Mouse (Mus musculus): ENCODE measurements around the gene Cd47. TPM values are rescaled to one million over a fixed set of nuclear protein-coding genes. Genes with fewer than 3 reads are reported as not detected.

Cd47 gene
- polyA plus RNA-seq, 1 experiment from 2014 or later = 94.9 TPM

GRCm38 (mm10) chr16:49940473-49940872, 140.1 kb downstream of the Cd47 start:
- Histone ChIP-seq H3K4me3 (replicated peaks; ENCODE audit: low read length) (no peak overlapping the region), H3K36me3 (ENCODE audit: control insufficient read depth, insufficient read depth, low read length) (no peaks in the 10 kb centered on the region), H3K9me3 (replicated peaks; ENCODE audit: control insufficient read depth, low read length) (no peaks in the 10 kb centered on the region), H3K4me1 (ENCODE audit: control insufficient read depth, insufficient read depth, low read length) (no peaks in the 10 kb centered on the region), H3K4me2 (ENCODE audit: low read depth, low read length) (no peak overlapping the region), H3K9ac (ENCODE audit: low read length) (no peak overlapping the region), H3K27me3 (ENCODE audit: control insufficient read depth, insufficient read depth, low read length) (no peaks in the 10 kb centered on the region), H3K27ac (ENCODE audit: low read length) (no peak overlapping the region)
- no peak for ATAC-seq (ENCODE audit: insufficient read depth, low FRiP score)

- Histone ChIP-seq H3K4me1 (ENCODE audit: control insufficient read depth, insufficient read depth, low read length) (no peaks in the 10 kb centered on the region), H3K9me3 (replicated peaks; ENCODE audit: control insufficient read depth, low read length) (no peaks in the 10 kb centered on the region), H3K27ac (ENCODE audit: low read length) (no peak overlapping the region), H3K36me3 (ENCODE audit: control insufficient read depth, insufficient read depth, low read length) (no peaks in the 10 kb centered on the region), H3K9ac (ENCODE audit: low read length) (no peak overlapping the region), H3K27me3 (ENCODE audit: control insufficient read depth, insufficient read depth, low read length) (no peaks in the 10 kb centered on the region), H3K4me3 (replicated peaks; ENCODE audit: low read length) (no peak overlapping the region), H3K4me2 (ENCODE audit: low read depth, low read length) (no peak overlapping the region)
- no peak for ATAC-seq (ENCODE audit: insufficient read depth, low FRiP score)
- 94% methylated on average over 1 of the region's 1 CpGs for WGBS
Measured at GRCm38 (mm10) chr16:49941031-49941430, 140.7 kb downstream of the Cd47 start.

GRCm38 (mm10) chr16:49943726-49944125, 143.4 kb downstream of the Cd47 start:
- ATAC-seq (ENCODE audit: insufficient read depth, low FRiP score) = no peak
- Histone ChIP-seq H3K9me3 (replicated peaks; ENCODE audit: control insufficient read depth, low read length) (no peaks in the 10 kb centered on the region), H3K27ac (ENCODE audit: low read length) (no peak overlapping the region), H3K36me3 (ENCODE audit: control insufficient read depth, insufficient read depth, low read length) (no peaks in the 10 kb centered on the region), H3K4me2 (ENCODE audit: low read depth, low read length) (no peak overlapping the region), H3K27me3 (ENCODE audit: control insufficient read depth, insufficient read depth, low read length) (no peaks in the 10 kb centered on the region), H3K9ac (ENCODE audit: low read length) (no peak overlapping the region), H3K4me1 (ENCODE audit: control insufficient read depth, insufficient read depth, low read length) (no peaks in the 10 kb centered on the region), H3K4me3 (replicated peaks; ENCODE audit: low read length) (no peak overlapping the region)
- 68% methylated on average over 1 of the region's 1 CpGs for WGBS

- 69% methylated on average over 5 of the region's 5 CpGs for WGBS
- Histone ChIP-seq H3K4me1 (ENCODE audit: control insufficient read depth, insufficient read depth, low read length) (no peaks in the 10 kb centered on the region), H3K27me3 (ENCODE audit: control insufficient read depth, insufficient read depth, low read length) (no peaks in the 10 kb centered on the region), H3K9ac (ENCODE audit: low read length) (no peak overlapping the region), H3K4me3 (replicated peaks; ENCODE audit: low read length) (no peak overlapping the region), H3K4me2 (ENCODE audit: low read depth, low read length) (no peak overlapping the region), H3K36me3 (ENCODE audit: control insufficient read depth, insufficient read depth, low read length) (no peaks in the 10 kb centered on the region), H3K9me3 (replicated peaks; ENCODE audit: control insufficient read depth, low read length) (no peaks in the 10 kb centered on the region), H3K27ac (ENCODE audit: low read length) (no peak overlapping the region)
- no peak for ATAC-seq (ENCODE audit: insufficient read depth, low FRiP score)
Measured at GRCm38 (mm10) chr16:49945084-49945483, 144.8 kb downstream of the Cd47 start.

GRCm38 (mm10) chr16:49947049-49947448, 146.7 kb downstream of the Cd47 start:
- no peak overlapping the region for H3K9ac ChIP-seq (ENCODE audit: low read length)
- ATAC-seq (ENCODE audit: insufficient read depth, low FRiP score) = no peak

GRCm38 (mm10) chr16:49947610-49948009, 147.3 kb downstream of the Cd47 start:
- H3K9me3 ChIP-seq (replicated peaks; ENCODE audit: control insufficient read depth, low read length) = no peaks in the 10 kb centered on the region
- H3K4me2 ChIP-seq (ENCODE audit: low read depth, low read length) = no peak overlapping the region
- no peak overlapping the region for H3K9ac ChIP-seq (ENCODE audit: low read length)
- no peak overlapping the region for H3K4me3 ChIP-seq (replicated peaks; ENCODE audit: low read length)
- WGBS = 86% methylated on average over 7 of the region's 7 CpGs
- H3K27me3 ChIP-seq (ENCODE audit: control insufficient read depth, insufficient read depth, low read length) = no peaks in the 10 kb centered on the region
- no peak for ATAC-seq (ENCODE audit: insufficient read depth, low FRiP score)
- H3K36me3 ChIP-seq (ENCODE audit: control insufficient read depth, insufficient read depth, low read length) = no peaks in the 10 kb centered on the region
- H3K4me1 ChIP-seq (ENCODE audit: control insufficient read depth, insufficient read depth, low read length) = no peaks in the 10 kb centered on the region
- no peak overlapping the region for H3K27ac ChIP-seq (ENCODE audit: low read length)

More at GRCm38 (mm10) chr16:49947049-49947448, 146.7 kb downstream of the Cd47 start:
- Histone ChIP-seq H3K27ac (ENCODE audit: low read length) (no peak overlapping the region), H3K4me3 (replicated peaks; ENCODE audit: low read length) (no peak overlapping the region), H3K4me1 (ENCODE audit: control insufficient read depth, insufficient read depth, low read length) (no peaks in the 10 kb centered on the region), H3K4me2 (ENCODE audit: low read depth, low read length) (no peak overlapping the region), H3K27me3 (ENCODE audit: control insufficient read depth, insufficient read depth, low read length) (no peaks in the 10 kb centered on the region), H3K9me3 (replicated peaks; ENCODE audit: control insufficient read depth, low read length) (no peaks in the 10 kb centered on the region), H3K36me3 (ENCODE audit: control insufficient read depth, insufficient read depth, low read length) (no peaks in the 10 kb centered on the region)
- WGBS = 78% methylated on average over 3 of the region's 3 CpGs

- Histone ChIP-seq H3K27ac (ENCODE audit: low read length) (0 out of 2 replicates have a peak overlapping the region, but pooled peaks have one; percentile 10), H3K4me1 (ENCODE audit: control insufficient read depth, insufficient read depth, low read length) (no peaks in the 10 kb centered on the region), H3K4me2 (ENCODE audit: low read depth, low read length) (no peak overlapping the region), H3K9me3 (replicated peaks; ENCODE audit: control insufficient read depth, low read length) (no peaks in the 10 kb centered on the region), H3K36me3 (ENCODE audit: control insufficient read depth, insufficient read depth, low read length) (no peaks in the 10 kb centered on the region), H3K9ac (ENCODE audit: low read length) (no peak overlapping the region), H3K27me3 (ENCODE audit: control insufficient read depth, insufficient read depth, low read length) (no peaks in the 10 kb centered on the region), H3K4me3 (replicated peaks; ENCODE audit: low read length) (no peak overlapping the region)
- no peak for ATAC-seq (ENCODE audit: insufficient read depth, low FRiP score)
- 82% methylated on average over 3 of the region's 3 CpGs for WGBS
Measured at GRCm38 (mm10) chr16:49948287-49948686, 148.0 kb downstream of the Cd47 start.

GRCm38 (mm10) chr16:49949261-49949660, 148.9 kb downstream of the Cd47 start:
- no peak overlapping the region for H3K4me2 ChIP-seq (ENCODE audit: low read depth, low read length)
- no peaks in the 10 kb centered on the region for H3K4me1 ChIP-seq (ENCODE audit: control insufficient read depth, insufficient read depth, low read length)
- no peak overlapping the region for H3K4me3 ChIP-seq (replicated peaks; ENCODE audit: low read length)
- no peak overlapping the region; the same call in 1 of the 2 replicates for H3K27ac ChIP-seq (ENCODE audit: low read length)
- ATAC-seq (ENCODE audit: insufficient read depth, low FRiP score) = no peak
- H3K9me3 ChIP-seq (replicated peaks; ENCODE audit: control insufficient read depth, low read length) = no peaks in the 10 kb centered on the region
- WGBS = 67% methylated on average over 4 of the region's 4 CpGs
- no peaks in the 10 kb centered on the region for H3K27me3 ChIP-seq (ENCODE audit: control insufficient read depth, insufficient read depth, low read length)
- H3K36me3 ChIP-seq (ENCODE audit: control insufficient read depth, insufficient read depth, low read length) = no peaks in the 10 kb centered on the region
- no peak overlapping the region for H3K9ac ChIP-seq (ENCODE audit: low read length)

GRCm38 (mm10) chr16:49950340-49950739, 150.0 kb downstream of the Cd47 start:
- no peaks in the 10 kb centered on the region for H3K27me3 ChIP-seq (ENCODE audit: control insufficient read depth, insufficient read depth, low read length)
- H3K9ac ChIP-seq (ENCODE audit: low read length) = no peak overlapping the region
- 84% methylated on average over 2 of the region's 2 CpGs for WGBS
- no peak overlapping the region for H3K4me3 ChIP-seq (replicated peaks; ENCODE audit: low read length)
- no peak overlapping the region for H3K27ac ChIP-seq (ENCODE audit: low read length)
- no peak for ATAC-seq (ENCODE audit: insufficient read depth, low FRiP score)
- no peaks in the 10 kb centered on the region for H3K9me3 ChIP-seq (replicated peaks; ENCODE audit: control insufficient read depth, low read length)
- H3K4me1 ChIP-seq (ENCODE audit: control insufficient read depth, insufficient read depth, low read length) = no peaks in the 10 kb centered on the region
- no peaks in the 10 kb centered on the region for H3K36me3 ChIP-seq (ENCODE audit: control insufficient read depth, insufficient read depth, low read length)
- no peak overlapping the region for H3K4me2 ChIP-seq (ENCODE audit: low read depth, low read length)

- no peak; the same call in 1 of the 2 replicates for ATAC-seq (ENCODE audit: insufficient read depth, low FRiP score)
- Histone ChIP-seq H3K4me1 (ENCODE audit: control insufficient read depth, insufficient read depth, low read length) (no peaks in the 10 kb centered on the region), H3K4me3 (replicated peaks; ENCODE audit: low read length) (no peak overlapping the region), H3K4me2 (ENCODE audit: low read depth, low read length) (no peak overlapping the region), H3K9ac (ENCODE audit: low read length) (no peak overlapping the region), H3K27ac (ENCODE audit: low read length) (peak overlapping the region; percentile 47; the same call in 1 of the 2 replicates), H3K27me3 (ENCODE audit: control insufficient read depth, insufficient read depth, low read length) (no peaks in the 10 kb centered on the region), H3K9me3 (replicated peaks; ENCODE audit: control insufficient read depth, low read length) (no peaks in the 10 kb centered on the region), H3K36me3 (ENCODE audit: control insufficient read depth, insufficient read depth, low read length) (no peaks in the 10 kb centered on the region)
- WGBS = 51% methylated on average over 2 of the region's 2 CpGs
Measured at GRCm38 (mm10) chr16:49951288-49951691, 151.0 kb downstream of the Cd47 start.

Data from stomach, embryonic 16.5 days (tissue).